Mouse (Mus musculus) heart, adult 2 months (tissue): ENCODE results near the gene Kazn. TPM values are rescaled to one million over a fixed set of nuclear protein-coding genes. Genes with fewer than 3 reads are reported as not detected.

ENCODE experiments used
- DNase-seq, 2 experiments: peaks; one replicate each; pipeline ENCODE4 v3.0.0; 2021
- H3K27ac ChIP-seq: fragments of 200-600 bp; 2 replicates; pipeline ENCODE4 v1.8.1; 2022
- H3K27me3 ChIP-seq: fragments of 200-500 bp; 2 replicates; pipeline ENCODE4 v1.6.1; 2012; ENCODE audit warnings: mild to moderate bottlenecking, low read length, inconsistent platforms, mixed read lengths; ENCODE audit not compliant: control insufficient read depth, insufficient read depth
- H3K36me3 ChIP-seq: fragments of 200-500 bp; 2 replicates; pipeline ENCODE4 v1.6.1; 2012; ENCODE audit warnings: low read length, inconsistent platforms; ENCODE audit not compliant: control insufficient read depth, insufficient read depth
- H3K4me1 ChIP-seq: fragments of 200-500 bp; 2 replicates; pipeline ENCODE4 v1.6.1; 2011; ENCODE audit warnings: low read length; ENCODE audit not compliant: control insufficient read depth, insufficient read depth
- H3K4me3 ChIP-seq: fragments of 200-600 bp; 2 replicates; pipeline ENCODE4 v1.8.1; 2022
- H3K79me2 ChIP-seq: fragments of 200-500 bp; replicated peaks from 2 replicates; pipeline ENCODE4 v1.6.1; 2012; ENCODE audit warnings: mild to moderate bottlenecking, inconsistent platforms, low read length, moderate library complexity, mixed read lengths; ENCODE audit not compliant: control insufficient read depth, insufficient read depth
- H3K9ac ChIP-seq: fragments of 200-500 bp; 2 replicates; pipeline ENCODE4 v1.6.1; 2012; ENCODE audit warnings: low read depth, mild to moderate bottlenecking, control low read depth, inconsistent platforms, low read length, mixed read lengths
- CTCF ChIP-seq: fragments of 200-600 bp; IDR thresholded peaks from 2 replicates; pipeline ENCODE4 v1.8.1; 2022; ENCODE audit warnings: antibody characterized with exemption, mild to moderate bottlenecking, moderate library complexity
- EP300 ChIP-seq: fragments of 200-500 bp; IDR thresholded peaks from 2 replicates; pipeline ENCODE4 v1.6.1; 2011; ENCODE audit warnings: low read depth, low read length, control low read depth; ENCODE audit not compliant: insufficient read depth
- POLR2A ChIP-seq: fragments of 200-500 bp; IDR thresholded peaks from 2 replicates; pipeline ENCODE4 v1.6.1; 2011; ENCODE audit warnings: mild to moderate bottlenecking, low read depth, low read length, control low read depth; ENCODE audit not compliant: insufficient read depth
- WGBS: fragments of 180-500 bp; shearing (Covaris S2); methylation state at CpG from one replicate; pipeline ENCODE4 v1.1.7; 2018; 5-methylcytosine and 5-hydroxymethylcytosine counted together
- intact Hi-C: fragments of 180-260 bp; cut with DNase I; formaldehyde crosslinking; loops from one replicate; pipeline ENCODE4 v1.15.1; 2025
- polyA plus RNA-seq: library from polyadenylated mRNA; depleted of rRNA; stranded (reverse); fragments of >200 nt; gene quantifications from 2 replicates; pipeline ENCODE4 v1.2.3, GENCODE M21; 2012
- total RNA-seq, 2 experiments: library from RNA; stranded (reverse); gene quantifications; 2 replicates each; pipeline ENCODE4 v1.2.3; 2021

The Kazn gene
- total and polyA plus RNA-seq, 3 experiments: 2.4 to 5.7 (median 3.4) TPM

DNA sequence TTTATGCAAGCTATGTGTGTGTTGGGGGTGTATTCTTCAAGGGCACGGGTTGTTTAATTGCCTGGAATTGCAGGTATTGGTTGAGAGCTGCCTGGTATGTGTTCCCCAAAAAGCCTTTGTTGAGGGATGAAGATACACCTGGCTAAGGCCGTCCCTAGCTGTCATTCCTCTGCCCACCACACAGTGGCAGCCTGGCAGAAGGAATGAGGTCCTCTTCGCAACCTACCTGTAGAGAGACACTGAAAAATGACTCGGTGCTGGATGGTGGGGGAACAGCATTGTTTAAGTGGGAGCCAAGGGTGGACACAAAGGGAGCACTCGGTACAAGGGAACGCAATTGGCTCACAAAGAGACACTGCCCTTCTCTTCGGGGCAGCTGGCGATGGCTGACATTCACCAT, 125.9 kb downstream of the Kazn start:
- 33% methylated on average over 8 of the region's 8 CpGs for WGBS
- DNase-seq: peak; percentile 18 to 53
- Histone ChIP-seq H3K4me1 (no peaks in the 10 kb centered on the region), H3K36me3 (no peaks in the 10 kb centered on the region), H3K9ac (no peak overlapping the region), H3K4me3 (no peak overlapping the region), H3K27ac (no peak overlapping the region), H3K27me3 (no peaks in the 10 kb centered on the region), H3K79me2 (no peaks in the 10 kb centered on the region)
- intact Hi-C loops: loop anchor here (1.0 kb wide), 1 partner anchor 31 kb away; no protein-coding TSS in a partner anchor
- TF ChIP-seq POLR2A: no peak
- TF ChIP-seq EP300: peak; percentile 57; the same call in 1 of the 2 replicates
- TF ChIP-seq CTCF: peak; percentile 89

DNA sequence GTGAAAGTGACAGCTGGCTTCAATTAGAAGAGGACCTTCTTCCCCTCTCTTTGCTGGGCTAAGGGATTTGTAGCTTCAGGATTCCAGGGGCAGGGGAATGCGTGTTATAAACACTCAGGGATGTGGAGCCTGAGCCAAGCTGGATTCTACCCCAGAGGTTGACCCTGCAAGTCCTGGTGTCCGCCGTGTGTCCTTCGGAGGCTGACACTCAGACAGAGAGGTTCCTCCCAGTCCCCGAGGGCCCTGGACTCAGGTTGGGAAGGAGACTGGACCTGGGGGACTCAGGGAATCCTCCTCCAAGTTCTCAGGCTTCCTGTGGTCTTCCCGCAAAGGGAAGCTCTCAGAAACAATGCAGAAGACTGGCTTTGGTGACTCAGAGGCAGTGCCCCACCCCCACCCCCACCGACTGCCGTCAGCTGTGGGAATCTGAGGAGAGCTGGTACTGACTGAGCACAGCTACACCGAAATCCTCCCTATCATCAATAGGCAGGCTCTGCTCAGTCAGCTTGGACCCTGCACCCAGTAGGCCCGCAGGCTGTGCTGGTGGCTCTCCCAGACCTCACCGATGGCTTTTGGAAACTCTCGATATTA, 136.0 kb downstream of the Kazn start:
- no peak for DNase-seq
- Histone ChIP-seq H3K79me2 (no peaks in the 10 kb centered on the region), H3K9ac (no peak overlapping the region), H3K4me1 (peaks cover 7% of the 10 kb centered on the region), H3K27me3 (no peaks in the 10 kb centered on the region), H3K36me3 (no peaks in the 10 kb centered on the region), H3K4me3 (no peak overlapping the region), H3K27ac (no peak overlapping the region)
- no peak for TF ChIP-seq POLR2A
- no peak for TF ChIP-seq EP300
- TF ChIP-seq CTCF: no peak
- intact Hi-C loops: no loop called here
- 32% methylated on average over 12 of the region's 12 CpGs for WGBS

DNA sequence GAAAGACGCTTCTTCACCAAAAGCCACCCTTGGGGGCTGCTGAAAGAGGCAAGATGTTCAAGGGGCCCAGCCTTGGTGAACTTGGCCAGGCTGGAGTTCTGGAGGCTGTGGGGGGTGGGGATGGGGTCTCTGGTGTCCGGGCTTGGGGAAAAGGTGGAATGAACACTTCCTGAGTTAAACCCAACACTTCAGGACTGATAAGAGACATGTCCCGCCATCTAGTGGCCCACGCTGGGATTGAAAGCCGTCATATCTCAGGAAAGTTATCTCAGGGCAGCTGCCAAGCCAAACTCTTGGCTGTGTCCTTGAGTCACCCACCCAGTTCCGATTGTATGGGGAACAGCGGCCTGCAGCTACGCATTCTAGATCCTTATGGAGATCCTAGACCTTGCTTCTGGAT, 140.9 kb downstream of the Kazn start:
- WGBS: 4% methylated on average over 8 of the region's 8 CpGs
- H3K9ac ChIP-seq: no peak overlapping the region

DNA sequence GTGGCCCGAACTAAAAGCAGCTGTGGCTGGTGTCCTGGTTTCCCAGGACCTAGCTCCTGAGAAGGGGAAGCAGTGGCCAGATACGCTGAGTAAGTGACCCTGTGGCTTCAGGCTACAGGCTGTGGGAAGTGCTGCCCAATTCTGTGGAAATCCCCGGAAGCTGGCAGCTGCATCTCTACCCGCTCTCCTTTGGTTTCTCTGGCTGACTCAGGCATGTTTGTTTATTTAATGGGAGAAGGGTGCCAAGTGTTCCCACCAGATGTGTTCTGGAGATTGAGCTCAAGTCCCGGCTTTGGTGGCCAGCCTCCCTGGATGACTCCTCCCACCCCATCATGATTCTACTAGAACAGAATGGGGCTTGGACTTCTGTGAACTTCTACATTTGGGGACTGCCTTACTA, 141.3 kb downstream of the Kazn start:
- Histone ChIP-seq H3K27me3 (no peaks in the 10 kb centered on the region), H3K4me1 (peaks cover 12% of the 10 kb centered on the region), H3K79me2 (no peaks in the 10 kb centered on the region), H3K36me3 (no peaks in the 10 kb centered on the region), H3K9ac (no peak overlapping the region), H3K4me3 (no peak overlapping the region), H3K27ac (peak overlapping the region; percentile 64)
- WGBS: 11% methylated on average over 5 of the region's 5 CpGs
- TF ChIP-seq POLR2A (no peak), CTCF (no peak), EP300 (no peak; the same call in 1 of the 2 replicates)
- peak; percentile 70 to 85 for DNase-seq
- intact Hi-C loops: loop anchor here (1.0 kb wide), 2 partner anchors 15 to 93 kb away; no protein-coding TSS in a partner anchor

More for the DNA sequence above, 140.9 kb downstream of the Kazn start:
- Histone ChIP-seq H3K79me2 (no peaks in the 10 kb centered on the region), H3K4me3 (no peak overlapping the region), H3K36me3 (no peaks in the 10 kb centered on the region), H3K27me3 (no peaks in the 10 kb centered on the region), H3K4me1 (peaks cover 14% of the 10 kb centered on the region), H3K27ac (peak overlapping the region; percentile 64)
- TF ChIP-seq EP300 (0 out of 2 replicates have a peak, but pooled peaks have one; percentile 55), CTCF (peak; percentile 95), POLR2A (no peak)
- intact Hi-C loops: loop anchor here (1.0 kb wide), 2 partner anchors 15 to 93 kb away; no protein-coding TSS in a partner anchor
- DNase-seq: peak; percentile 81 to 85

DNA sequence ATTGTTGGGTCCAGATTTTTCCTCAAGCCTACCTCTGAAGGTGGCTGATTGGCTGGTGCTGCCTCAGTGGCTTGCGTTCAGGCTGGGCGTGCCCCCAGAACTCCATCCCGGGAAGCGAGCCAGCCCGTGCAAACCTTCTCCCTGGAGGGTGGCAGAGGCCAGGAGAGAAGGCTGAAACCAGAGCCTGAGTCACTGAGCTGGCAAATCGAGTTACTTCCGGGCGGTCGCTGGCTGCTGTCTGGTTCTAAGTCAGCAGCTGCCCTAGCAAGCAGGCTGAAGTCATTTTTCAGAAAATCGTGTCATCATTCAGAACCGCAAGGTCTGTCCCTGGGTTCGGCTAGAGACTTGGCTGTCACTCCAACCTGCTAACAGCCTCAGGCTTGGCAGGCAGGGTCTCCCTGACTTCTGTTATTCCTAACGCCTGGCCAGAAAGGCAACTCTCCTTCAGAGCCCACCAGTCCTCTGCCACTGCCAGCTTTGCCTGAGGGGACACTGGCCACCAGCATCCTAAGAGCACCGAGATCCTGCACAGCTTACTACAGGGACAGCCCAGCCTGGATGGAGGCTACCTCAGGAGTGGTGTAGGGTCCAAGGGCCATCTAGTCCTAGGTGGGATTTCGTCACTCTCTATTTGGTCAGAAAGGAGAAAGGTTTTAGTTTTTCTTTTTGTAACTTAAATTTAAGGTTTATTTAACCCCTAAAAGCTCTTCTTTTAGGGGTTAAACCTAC, 143.5 kb downstream of the Kazn start:
- no peaks in the 10 kb centered on the region for H3K27me3 ChIP-seq
- no peak overlapping the region for H3K4me3 ChIP-seq
- no peaks in the 10 kb centered on the region for H3K36me3 ChIP-seq
- peak overlapping the region; percentile 26; the same call in 1 of the 2 replicates for H3K27ac ChIP-seq
- WGBS: 45% methylated on average over 15 of the region's 15 CpGs
- peaks cover 12% of the 10 kb centered on the region for H3K4me1 ChIP-seq
- TF ChIP-seq EP300: 0 out of 2 replicates have a peak, but pooled peaks have one; percentile 21
- no peak for TF ChIP-seq CTCF
- intact Hi-C loops: no loop called here
- H3K79me2 ChIP-seq: no peaks in the 10 kb centered on the region
- no peak overlapping the region for H3K9ac ChIP-seq
- DNase-seq: peak; percentile 81 to 84

DNA sequence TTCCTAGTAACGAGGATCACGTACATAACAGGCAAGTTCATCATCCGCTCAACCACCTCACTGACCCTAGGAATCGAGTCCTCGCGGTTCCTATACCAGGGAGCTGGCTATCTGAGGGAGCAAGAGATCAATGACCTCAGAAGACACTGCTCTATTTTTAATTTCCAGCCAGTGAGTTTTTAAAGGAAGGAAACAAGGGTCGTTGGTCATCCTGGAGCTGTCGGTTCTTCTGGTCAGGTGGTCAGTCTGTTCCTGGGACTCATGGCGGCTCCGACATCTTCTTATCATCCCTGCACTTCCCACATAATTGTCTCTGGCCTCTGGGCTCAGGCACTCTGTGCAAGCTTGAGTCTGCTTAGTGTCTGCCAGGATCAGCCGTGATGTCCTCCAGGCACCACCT, 144.8 kb downstream of the Kazn start:
- H3K27me3 ChIP-seq: no peaks in the 10 kb centered on the region
- H3K79me2 ChIP-seq: no peaks in the 10 kb centered on the region
- H3K27ac ChIP-seq: no peak overlapping the region
- peaks cover 12% of the 10 kb centered on the region for H3K4me1 ChIP-seq
- H3K9ac ChIP-seq: no peak overlapping the region
- no peak overlapping the region for H3K4me3 ChIP-seq
- intact Hi-C loops: no loop called here
- no peak for TF ChIP-seq EP300
- no peak for TF ChIP-seq CTCF
- TF ChIP-seq POLR2A: no peak
- no peaks in the 10 kb centered on the region for H3K36me3 ChIP-seq
- WGBS: 28% methylated on average over 11 of the region's 11 CpGs
- no peak for DNase-seq
